Mouse (Mus musculus) heart, adult 18-20 months (tissue): ENCODE data around the gene Prdx4. TPM values are rescaled to one million over a fixed set of nuclear protein-coding genes. Genes with fewer than 3 reads are reported as not detected.
"Not testable (repeated sequence)": the region's sequence is repeated elsewhere in the genome, so short reads cannot be mapped to it uniquely, and the experiment has no call there.

Experiments
- DNase-seq, 2 experiments: peaks; one replicate each; pipeline ENCODE4 v3.0.0; 2021 to 2022; ENCODE audit warnings: mixed read lengths in 1 of 2
- long read RNA-seq, 2 experiments: library from polyadenylated mRNA; stranded (forward); transcript quantifications; one replicate each; pipeline ENCODE4 v2.0.0; 2021
- total RNA-seq, 2 experiments: library from RNA; stranded (reverse); gene quantifications; 2 replicates each; pipeline ENCODE4 v1.2.3; 2021

Gene Prdx4
- 10 to 100 TPM; 26.4 to 26.6 TPM for total RNA-seq
- long read RNA-seq, experiment 1, transcript Prdx4-201 (7 exons, 990 nt): major isoform, 25 of 25 reads
- long read RNA-seq, experiment 1, partial matches to known transcripts: 0 of 25 reads
- long read RNA-seq, experiment 1, other reads (novel, unspliced or antisense): 0 of 25 reads
- long read RNA-seq, experiment 2, transcript Prdx4-201 (7 exons, 990 nt): major isoform, 14 of 14 reads
- long read RNA-seq, experiment 2, partial matches to known transcripts: 0 of 14 reads
- long read RNA-seq, experiment 2, other reads (novel, unspliced or antisense): 0 of 14 reads

DNA sequence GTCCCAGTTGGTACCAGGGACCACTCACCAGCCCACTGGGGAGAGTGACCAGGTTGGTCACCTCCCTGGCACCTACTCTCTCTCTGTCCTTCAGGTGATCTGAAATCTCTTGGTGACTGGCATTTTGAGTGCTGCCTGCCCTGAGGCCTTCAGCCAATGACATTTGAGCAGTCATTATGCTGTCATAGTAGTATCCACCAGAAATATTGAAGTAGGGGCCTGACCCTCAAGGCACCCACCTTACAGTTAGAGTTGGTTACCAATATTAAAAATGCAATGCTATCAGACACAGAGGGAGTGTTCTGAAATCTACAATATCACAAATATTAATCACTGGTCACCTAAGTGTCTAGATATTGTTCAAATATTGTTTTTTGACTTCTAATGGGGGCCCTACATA is at the start of gene Prdx4:
Prdx4 (minus strand) TSS at position 101 of the 400 bp plus-strand sequence.
- DNase-seq: no peak

GRCm38 (mm10) chrX:155376538-155376937 is 36.0 kb upstream of the Prdx4 start:
- peak; percentile 3 to 47 for DNase-seq

DNA sequence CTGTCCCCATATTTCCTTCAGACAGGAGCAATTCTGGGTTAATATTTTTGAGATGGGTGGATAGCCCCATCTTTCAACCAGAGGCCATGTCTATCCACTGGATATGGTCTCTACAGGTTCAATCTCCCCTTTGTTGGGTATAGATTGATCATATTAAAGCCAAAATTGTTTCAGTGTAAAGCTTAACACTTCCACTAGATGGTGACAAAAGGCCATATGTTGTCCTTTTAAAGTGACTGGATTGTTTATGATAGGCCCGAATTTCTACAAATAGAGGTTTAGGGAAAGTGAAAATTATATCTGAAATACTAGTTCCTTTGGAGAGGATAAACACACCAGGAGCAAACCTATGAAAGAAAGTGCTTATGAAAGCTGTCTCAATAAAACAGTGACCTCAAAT is 34.9 kb upstream of the Prdx4 start:
- DNase-seq: no peak

- DNase-seq: not testable (repeated sequence)
Observed at GRCm38 (mm10) chrX:155370110-155370509, 29.6 kb upstream of the Prdx4 start.

DNA sequence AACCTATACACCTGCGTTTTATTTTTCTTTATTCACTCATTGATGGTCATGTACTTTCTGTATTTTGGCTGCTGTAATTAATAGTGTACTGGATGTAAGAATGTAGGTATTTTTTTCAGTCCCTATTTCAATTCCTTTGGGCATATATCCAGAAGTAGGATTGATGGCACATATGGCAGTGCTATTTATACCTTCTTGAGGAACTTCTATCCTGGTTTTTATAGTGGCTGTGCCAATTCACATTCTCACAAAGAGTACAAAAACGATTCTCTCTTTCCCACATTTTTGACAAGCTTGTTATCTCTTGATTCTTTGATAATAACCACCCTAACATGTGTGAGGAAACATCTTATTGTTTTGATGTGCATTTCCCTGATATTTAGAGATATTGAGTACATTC is 24.5 kb upstream of the Prdx4 start:
- DNase-seq: no peak

DNA sequence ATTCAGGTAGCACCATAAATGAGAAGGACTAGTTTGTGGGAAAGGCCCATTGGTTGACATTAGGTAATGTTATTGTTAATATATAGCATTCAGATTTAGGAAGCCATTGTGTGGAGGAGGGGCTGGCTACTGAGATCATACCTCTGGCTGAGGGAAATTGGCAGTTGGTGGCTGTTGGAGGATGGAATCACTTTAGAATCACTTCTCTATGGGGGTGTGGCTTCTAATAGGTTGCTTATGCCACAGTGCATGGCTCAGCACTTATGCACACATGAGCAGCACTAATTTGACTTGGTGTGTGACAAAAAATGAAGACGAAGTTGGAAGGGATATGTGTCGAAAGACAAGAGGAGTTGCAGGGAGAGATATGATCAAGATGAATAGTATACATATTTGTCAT is 5.7 kb upstream of the Prdx4 start:
- DNase-seq: no peak

- peak; percentile 86 to 88 for DNase-seq
Observed at GRCm38 (mm10) chrX:155337905-155338721, 2.4 kb downstream of the Prdx4 start.

- DNase-seq: no peak
Observed at GRCm38 (mm10) chrX:155337567-155337904, 3.0 kb downstream of the Prdx4 start.

DNA sequence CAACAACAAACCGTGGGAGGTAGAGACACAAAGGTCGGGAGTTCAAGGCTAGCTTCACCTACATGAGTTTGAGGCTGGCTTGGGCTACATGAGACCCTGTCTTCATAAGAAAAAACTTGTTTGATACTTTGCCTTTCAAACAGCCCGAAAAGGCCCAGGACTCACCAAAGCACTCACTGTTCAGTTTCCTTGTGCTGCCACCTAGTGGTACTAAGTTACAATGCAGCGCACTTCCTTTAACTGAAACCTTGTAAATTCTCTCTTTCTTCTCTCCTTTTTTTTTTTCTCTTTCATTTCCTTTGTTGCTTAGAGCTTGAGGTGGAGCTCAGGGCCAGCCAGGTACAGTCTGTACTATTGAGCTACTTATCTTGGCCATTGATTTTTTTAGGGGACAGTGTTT is 22.5 kb downstream of the Prdx4 start:
- DNase-seq: peak; percentile 13 to 47

- no peak for DNase-seq
Observed at GRCm38 (mm10) chrX:155306390-155306789, 34.2 kb downstream of the Prdx4 start.

DNA sequence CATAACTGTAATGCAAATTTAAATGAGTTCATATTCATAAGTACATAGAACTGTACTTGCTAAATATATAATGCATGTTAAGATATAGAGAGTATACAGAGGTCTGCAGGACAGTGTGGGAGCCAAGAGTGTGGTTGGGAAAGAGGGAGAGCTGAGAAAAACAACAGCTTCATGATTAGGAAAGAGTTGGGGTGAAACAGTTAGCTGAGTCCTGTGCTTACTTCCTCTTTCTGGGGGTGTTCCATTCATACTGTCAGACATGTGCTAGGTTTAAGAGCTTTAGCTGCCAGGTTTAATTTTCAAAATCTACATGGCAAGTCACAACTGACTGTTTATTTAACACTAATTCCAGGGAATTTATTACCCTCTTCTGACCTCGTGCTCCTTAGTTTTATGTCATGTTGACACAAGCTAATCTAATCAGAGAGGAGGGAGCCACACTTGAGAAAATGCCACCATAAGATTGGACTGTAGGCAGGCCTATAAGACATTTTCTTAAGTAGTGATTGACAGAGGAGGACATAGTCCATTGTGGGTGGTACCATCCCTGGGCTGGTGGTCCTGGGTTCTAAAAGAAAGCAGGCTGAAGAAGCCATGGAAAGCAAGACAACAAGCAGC is 60.0 kb downstream of the Prdx4 start:
- no peak for DNase-seq

DNA sequence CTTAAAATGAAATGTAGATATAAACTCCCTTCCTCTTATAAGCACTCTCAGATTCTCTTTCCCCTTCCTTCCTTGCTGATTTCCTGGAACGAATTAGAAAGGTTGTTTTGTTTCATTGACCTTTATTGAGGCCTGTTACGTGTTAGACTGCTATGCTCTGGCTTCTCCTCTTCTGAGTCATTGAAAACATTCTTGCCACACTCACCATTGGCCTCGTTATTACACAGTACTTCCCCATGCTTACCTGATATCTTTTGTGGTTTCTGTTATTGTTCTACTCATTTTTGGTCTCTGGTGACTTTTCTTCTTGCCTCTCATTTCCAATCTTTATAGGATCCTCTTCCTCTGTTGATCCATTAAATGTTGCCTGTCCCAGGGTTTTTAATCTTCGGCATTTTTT is 62.1 kb downstream of the Prdx4 start:
- DNase-seq: no peak

Other genes starting within 250 kb of the Prdx4 start
- not detected for gene Magea2, start 247.1 kb downstream of the Prdx4 start, total RNA-seq
- gene Cldn34b2, start 212.3 kb downstream of the Prdx4 start, total RNA-seq: not detected
- 10 to 100 TPM; 29.0 to 37.8 TPM for gene Sat1, start 124.3 kb downstream of the Prdx4 start, total RNA-seq
- 10 to 100 TPM; 23.1 to 28.1 TPM for gene Acot9, start 78.3 kb downstream of the Prdx4 start, total RNA-seq